Mouse (Mus musculus) G1E (cell line): ENCODE measurements at regions not wholly inside any gene's neighbourhood (a gene's known extent, or its start where the extent isn't known, plus 50 kb on each side); places are given as distances from the start of the nearest gene placed in this dataset.

ENCODE experiments used
- ATAC-seq: 2 replicates; pipeline ENCODE4 v1.8.0; 2016; ENCODE audit warnings: mild to moderate bottlenecking; ENCODE audit not compliant: insufficient number of reproducible peaks, poor library complexity, low FRiP score, severe bottlenecking; ENCODE audit errors: extremely low read depth
- DNase-seq: peaks from one replicate; pipeline ENCODE4 v3.0.0; 2012; ENCODE audit warnings: low spot score
- H3K27me3 ChIP-seq: 2 replicates; pipeline ENCODE4 v1.6.1; 2012; ENCODE audit warnings: mild to moderate bottlenecking, low read length, inconsistent platforms; ENCODE audit not compliant: insufficient read depth
- H3K36me3 ChIP-seq: replicated peaks from 2 replicates; pipeline ENCODE3; 2012; ENCODE audit warnings: mild to moderate bottlenecking, inconsistent platforms
- H3K4me1 ChIP-seq: 2 replicates; pipeline ENCODE4 v1.6.1; 2012; ENCODE audit warnings: low read depth, low read length, inconsistent platforms, mixed read lengths; ENCODE audit not compliant: insufficient read depth
- H3K4me3 ChIP-seq: 2 replicates; pipeline ENCODE4 v1.5.1; 2012; ENCODE audit warnings: low read depth, mild to moderate bottlenecking, inconsistent platforms, low read length, moderate library complexity, mixed read lengths
- H3K9me3 ChIP-seq: replicated peaks from 2 replicates; pipeline ENCODE4 v1.6.1; 2012; ENCODE audit warnings: inconsistent platforms
- CTCF ChIP-seq: IDR thresholded peaks from 2 replicates; pipeline ENCODE4 v1.5.1; 2012; ENCODE audit warnings: low read depth, low read length, inconsistent platforms, mixed read lengths
- GATA1 ChIP-seq: IDR thresholded peaks from 2 replicates; pipeline ENCODE4 v1.6.1; 2012; ENCODE audit warnings: borderline replicate concordance, low read length, inconsistent platforms, mixed read lengths
- GATA2 ChIP-seq: IDR thresholded peaks from 2 replicates; pipeline ENCODE4 v1.6.1; 2012; ENCODE audit warnings: low read depth, low read length, inconsistent platforms, borderline replicate concordance
- POLR2AphosphoS5 ChIP-seq: IDR thresholded peaks from 2 replicates; pipeline ENCODE4 v1.6.1; 2012; ENCODE audit warnings: low read depth, low read length, inconsistent platforms; ENCODE audit not compliant: insufficient replicate concordance
- TAL1 ChIP-seq: conservative IDR thresholded peaks from 2 replicates; pipeline ENCODE4 v1.6.1; 2012; ENCODE audit warnings: low read depth, low read length, inconsistent platforms, mixed read lengths

- H3K4me3 ChIP-seq, result no peak overlapping the region
- ATAC-seq (no peak), DNase-seq (no peak)
- no peaks in the 10 kb centered on the region for H3K36me3 ChIP-seq
- no peaks in the 10 kb centered on the region for H3K4me1 ChIP-seq
- no peaks in the 10 kb centered on the region for H3K27me3 ChIP-seq
- H3K9me3 ChIP-seq, result no peaks in the 10 kb centered on the region
- TF ChIP-seq POLR2AphosphoS5, result no peak
- no peak for TF ChIP-seq TAL1
- TF ChIP-seq CTCF, result no peak
- no peak for TF ChIP-seq GATA2
- no peak for TF ChIP-seq GATA1
Observed at GRCm38 (mm10) chr13:81037316-81037715, 154.1 kb downstream of the Arrdc3 start.

GRCm38 (mm10) chr13:81038736-81039135, 155.6 kb downstream of the Arrdc3 start:
- DNase-seq, result no peak
- Histone ChIP-seq H3K36me3 (no peaks in the 10 kb centered on the region), H3K9me3 (no peaks in the 10 kb centered on the region), H3K27me3 (no peaks in the 10 kb centered on the region), H3K4me1 (no peaks in the 10 kb centered on the region), H3K4me3 (no peak overlapping the region)
- ATAC-seq, result no peak
- TF ChIP-seq GATA1, result no peak
- no peak for TF ChIP-seq POLR2AphosphoS5
- TF ChIP-seq CTCF, result no peak
- no peak for TF ChIP-seq TAL1
- TF ChIP-seq GATA2, result no peak

GRCm38 (mm10) chr13:81040494-81040893, 157.3 kb downstream of the Arrdc3 start:
- H3K27me3 ChIP-seq, result no peaks in the 10 kb centered on the region
- no peak for ATAC-seq
- no peak for TF ChIP-seq CTCF
- TF ChIP-seq POLR2AphosphoS5, result no peak
- no peak for TF ChIP-seq GATA1
- TF ChIP-seq TAL1, result no peak
- no peak for TF ChIP-seq GATA2

GRCm38 (mm10) chr13:81041646-81042045, 158.5 kb downstream of the Arrdc3 start:
- Histone ChIP-seq H3K27me3 (no peaks in the 10 kb centered on the region), H3K36me3 (no peaks in the 10 kb centered on the region), H3K4me1 (no peaks in the 10 kb centered on the region), H3K9me3 (no peaks in the 10 kb centered on the region), H3K4me3 (no peak overlapping the region)
- TF ChIP-seq POLR2AphosphoS5 (no peak), TAL1 (no peak), GATA2 (no peak), GATA1 (no peak), CTCF (no peak)
- DNase-seq (no peak), ATAC-seq (no peak)

More at GRCm38 (mm10) chr13:81040494-81040893, 157.3 kb downstream of the Arrdc3 start:
- Histone ChIP-seq H3K9me3 (no peaks in the 10 kb centered on the region), H3K4me3 (no peak overlapping the region), H3K36me3 (no peaks in the 10 kb centered on the region), H3K4me1 (no peaks in the 10 kb centered on the region)
- no peak for DNase-seq
